ENCODE assay signal across 8 mouse cellular contexts in the genomic region with DNA sequence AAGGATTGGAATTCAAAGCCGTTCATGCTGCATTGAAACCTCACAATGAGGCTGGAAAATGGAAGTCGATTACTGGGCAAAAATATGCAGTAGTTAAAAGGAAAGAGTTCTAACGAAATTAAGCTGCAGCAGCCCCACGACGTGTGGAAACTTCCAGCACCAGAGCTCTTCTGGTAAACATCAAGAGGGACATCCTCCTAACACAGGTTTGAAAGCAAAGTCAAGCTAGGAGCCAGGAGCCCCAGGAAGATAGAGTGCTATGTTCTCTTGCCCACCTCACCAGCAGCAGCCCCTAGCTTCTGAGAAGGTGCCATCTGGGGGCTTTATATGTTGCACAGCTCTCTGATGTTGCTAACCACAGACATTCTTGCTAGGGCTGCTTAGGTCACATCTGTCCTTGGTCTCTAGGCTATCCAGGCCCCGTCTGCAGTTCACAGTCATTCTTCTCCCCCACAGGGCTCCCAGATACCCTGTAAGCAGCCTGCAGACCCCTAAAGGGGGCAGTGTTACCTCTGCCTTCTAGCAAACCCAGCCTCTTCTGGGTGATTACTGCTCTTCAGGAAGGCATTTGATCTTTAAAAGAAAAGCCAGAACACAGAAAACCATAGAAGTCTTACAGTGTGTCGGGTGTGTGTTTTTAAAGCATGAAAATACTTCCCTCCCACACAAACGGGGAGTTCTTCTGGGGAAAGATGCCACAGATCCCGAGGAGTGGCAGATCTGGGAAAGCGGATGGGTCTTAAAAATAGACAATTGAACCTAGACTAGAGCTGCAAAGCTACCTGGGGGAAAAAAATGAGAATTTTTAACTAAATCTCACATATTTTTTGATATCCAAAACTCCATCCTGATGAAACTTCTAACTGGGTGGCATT. TPM values are rescaled to one million over a fixed set of nuclear protein-coding genes. Genes with fewer than 3 reads are reported as not detected.
DNase-seq lines count a peak whose midpoint lies in the region; ATAC-seq lines count a peak whose summit lies in the region.

No protein-coding gene starts in this region.

- no peaks in the 10 kb centered on the region for H3K36me3 ChIP-seq in heart, embryonic 12.5 days
- H3K36me3 ChIP-seq in hindbrain, embryonic 11.5 days (ENCODE audit: control insufficient read depth, insufficient read depth, low read length) = no peaks in the 10 kb centered on the region
- no peaks in the 10 kb centered on the region for H3K36me3 ChIP-seq in macrophage (ENCODE audit: inconsistent target)

- peak overlapping the region; percentile 93; the same call in 1 of the 2 replicates for H3K4me3 ChIP-seq in heart, embryonic 12.5 days
- H3K4me3 ChIP-seq in hindbrain, embryonic 11.5 days (ENCODE audit: low read depth, low read length) = peak overlapping the region; percentile 82; the same call in 1 of the 2 replicates
- peak overlapping the region; percentile 53; the same call in 1 of the 2 replicates for H3K4me3 ChIP-seq in macrophage (ENCODE audit: inconsistent target)

- H3K79me2 ChIP-seq in macrophage (ENCODE audit: inconsistent target) = peaks cover 62% of the 10 kb centered on the region

- H3K9ac ChIP-seq in heart, embryonic 12.5 days = peak overlapping the region; percentile 55
- H3K9ac ChIP-seq in hindbrain, embryonic 11.5 days (ENCODE audit: low read depth, low read length) = peak overlapping the region; percentile 24; the same call in 1 of the 2 replicates

- H3K9me3 ChIP-seq in heart, embryonic 12.5 days (replicated peaks) = no peaks in the 10 kb centered on the region
- no peaks in the 10 kb centered on the region for H3K9me3 ChIP-seq in hindbrain, embryonic 11.5 days (ENCODE audit: control insufficient read depth, low read length)

- H3K4me2 ChIP-seq in heart, embryonic 12.5 days = peak overlapping the region; percentile 74
- H3K4me2 ChIP-seq in hindbrain, embryonic 11.5 days (replicated peaks; ENCODE audit: low read depth, low read length) = peak overlapping the region; percentile 70

- H3K4me1 ChIP-seq in heart, embryonic 12.5 days (replicated peaks) = peaks cover 34% of the 10 kb centered on the region
- peaks cover 9% of the 10 kb centered on the region for H3K4me1 ChIP-seq in hindbrain, embryonic 11.5 days (replicated peaks; ENCODE audit: control insufficient read depth, insufficient read depth, low read length)

- H3K27me3 ChIP-seq in heart, embryonic 12.5 days (replicated peaks) = no peaks in the 10 kb centered on the region
- no peaks in the 10 kb centered on the region for H3K27me3 ChIP-seq in hindbrain, embryonic 11.5 days (ENCODE audit: control insufficient read depth, insufficient read depth, low read length)

- H3K27ac ChIP-seq in heart, embryonic 12.5 days (ENCODE audit: poor library complexity, severe bottlenecking) = peak overlapping the region; percentile 46
- H3K27ac ChIP-seq in hindbrain, embryonic 11.5 days (ENCODE audit: low read depth, low read length) = no peak overlapping the region
- no peak overlapping the region for H3K27ac ChIP-seq in macrophage

- no peak for ATAC-seq in heart, embryonic 12.5 days (ENCODE audit: insufficient number of reproducible peaks, low FRiP score)
- no peak for ATAC-seq in hindbrain, embryonic 11.5 days (ENCODE audit: low FRiP score)
- no peak for ATAC-seq in frontal cortex, adult (ENCODE audit: low TSS enrichment)

- whole genome bisulfite sequencing in heart, embryonic 12.5 days = 47% methylated on average over 10 of the region's 10 CpGs
- WGBS in hindbrain, embryonic 11.5 days = 29% methylated on average over 10 of the region's 10 CpGs
- 80% methylated on average over 10 of the region's 10 CpGs for WGBS in macrophage (ENCODE audit: missing documents)

- no peak for DNase-seq in heart, adult 18-20 months
- peak; percentile 60 for DNase-seq in CD4-positive, CD25-positive, alpha-beta regulatory T cell, adult 2 months (ENCODE audit: low read depth, low spot score)
- peak; percentile 77 for DNase-seq in embryo, embryonic 10 days (ENCODE audit: low spot score)
- DNase-seq in hindbrain, embryonic 11.5 days (ENCODE audit: low spot score) = peak; percentile 63
- DNase-seq in thymus, postnatal 0 days (ENCODE audit: low spot score) = peak; percentile 85

RNA-seq across cellular contexts. Expression of a gene that starts 17.2 kb away (rescaled TPM):
- polyA plus RNA-seq in heart, embryonic 12.5 days (2016; fragmentation: Nextera tagmentation; extraction: Ambion mirVana) = 10.1 and 10.8 TPM in 2 replicates
- total RNA-seq in heart, adult 18-20 months (2021) = 10 to 100 TPM; 35.2 to 42.7 TPM
- polyA plus RNA-seq in hindbrain, embryonic 11.5 days (2014; fragmentation: Nextera tagmentation; extraction: Ambion mirVana) = 20.4 and 21.2 TPM in 2 replicates
- total RNA-seq in macrophage (2018; cell fraction: chromatin; rRNA removed) = 10 to 100 TPM; 23.7 to 65.2 (median 37.9) TPM
- total RNA-seq in macrophage (2018; cell fraction: cytosol; rRNA removed) = 10 to 100 TPM in 9 of 26 experiments, 1 to 10 TPM in 17; 5.6 to 13.1 (median 8.4) TPM
- total RNA-seq in macrophage (2018; cell fraction: nucleus; rRNA removed) = 10 to 100 TPM; 11.4 to 53.4 (median 24.5) TPM
- 2.6 to 7.6 TPM (median 4.8 TPM) in 3 replicates for polyA plus RNA-seq in macrophage (2018)
- 23.6 and 27.7 TPM in 2 replicates for polyA plus RNA-seq in thymus, postnatal 0 days (2015; fragmentation: Nextera tagmentation; extraction: Ambion mirVana)

Comparison
In these comparisons a context has a peak if more than half of its experiments do, and no peak if none do; other contexts are left out.
1. DNase-seq: peak in CD4-positive, CD25-positive, alpha-beta regulatory T cell, adult 2 months (single experiment), embryo, embryonic 10 days (single experiment), hindbrain, embryonic 11.5 days (single experiment) and thymus, postnatal 0 days (single experiment); none in heart, adult 18-20 months (0 of 2).
2. Peak in every context shown above with its lines, with median percentiles within 50 percentile points of each other: H3K4me3 ChIP-seq.